Mouse (Mus musculus) CH12.LX (cell line): Measurements from ENCODE around the gene Trp53i13. TPM values are rescaled to one million over a fixed set of nuclear protein-coding genes. Genes with fewer than 3 reads are reported as not detected.

Experiments
- DNase-seq: peaks from one replicate; pipeline ENCODE4 v3.0.0-alpha.2; 2013; ENCODE audit errors: extremely low read depth
- H3K27ac ChIP-seq: 2 replicates; pipeline ENCODE4 v1.5.1; 2012; ENCODE audit warnings: low read depth, mild to moderate bottlenecking, control low read depth, moderate library complexity; ENCODE audit not compliant: insufficient read depth
- H3K27me3 ChIP-seq: replicated peaks from 2 replicates; pipeline ENCODE3; 2012; ENCODE audit warnings: inconsistent platforms
- H3K36me3 ChIP-seq, 2 experiments: replicated peaks in 1 of 2; 2 replicates each; pipeline versions ENCODE3 to v1.6.1; 2012; ENCODE audit warnings: inconsistent platforms in 1 of 2, low read length in 1 of 2, mild to moderate bottlenecking in 1 of 2, mixed read lengths in 1 of 2, moderate library complexity in 1 of 2; ENCODE audit not compliant: control insufficient read depth in 1 of 2, insufficient read depth in 1 of 2
- H3K4me1 ChIP-seq, 2 experiments: 2 replicates each; pipeline ENCODE4 v1.6.1; 2012; ENCODE audit warnings: inconsistent platforms in 1 of 2, moderate library complexity in 1 of 2; ENCODE audit not compliant: insufficient read depth in 2 of 2, control insufficient read depth in 1 of 2
- H3K4me2 ChIP-seq: 2 replicates; pipeline ENCODE4 v1.6.1; 2012; ENCODE audit warnings: low read depth, mild to moderate bottlenecking, control low read depth; ENCODE audit not compliant: poor library complexity, insufficient read depth, severe bottlenecking
- H3K4me3 ChIP-seq, 3 experiments: fragments of 150-350 bp in 1 of 3; sonication (generic) in 1 of 3; replicated peaks in 1 of 3; 2 replicates each; pipeline versions ENCODE3 to v1.5.1; 2011 to 2012; ENCODE audit warnings: low read depth in 2 of 3, low read length in 2 of 3, mild to moderate bottlenecking in 2 of 3, moderate library complexity in 2 of 3, control low read depth in 1 of 3, improper control_type of control experiment in 1 of 3, inconsistent platforms in 1 of 3, mixed read lengths in 1 of 3; ENCODE audit not compliant: poor library complexity in 1 of 3
- H3K79me2 ChIP-seq: replicated peaks from 2 replicates; pipeline ENCODE4 v1.6.1; 2012; ENCODE audit warnings: mild to moderate bottlenecking, moderate library complexity; ENCODE audit not compliant: control insufficient read depth, poor library complexity, insufficient read depth, severe bottlenecking; ENCODE audit errors: extremely low read depth
- H3K9ac ChIP-seq: 2 replicates; pipeline ENCODE4 v1.6.1; 2012; ENCODE audit warnings: low read depth, mild to moderate bottlenecking, control low read depth, moderate library complexity; ENCODE audit not compliant: insufficient read depth
- H3K9me3 ChIP-seq: replicated peaks from 2 replicates; pipeline ENCODE3; 2012; ENCODE audit warnings: low read length, inconsistent platforms, mixed read lengths
- BHLHE40 ChIP-seq: IDR thresholded peaks from 2 replicates; pipeline ENCODE4 v1.6.1; 2011; ENCODE audit warnings: mild to moderate bottlenecking, low read depth, low read length, improper control_type of control experiment
- CHD1 ChIP-seq: IDR thresholded peaks from 2 replicates; pipeline ENCODE4 v1.6.1; 2012; ENCODE audit warnings: low read depth, low read length, improper control_type of control experiment, inconsistent platforms
- CHD2 ChIP-seq: IDR thresholded peaks from 2 replicates; pipeline ENCODE4 v1.6.1; 2011; ENCODE audit warnings: low read length, improper control_type of control experiment
- CTCF ChIP-seq, 2 experiments: IDR thresholded peaks in 1 of 2; conservative IDR thresholded peaks in 1 of 2; 2 replicates each; pipeline ENCODE4 v1.5.1; 2011 to 2012; ENCODE audit warnings: low read depth in 2 of 2, low read length in 2 of 2, improper control_type of control experiment in 1 of 2, inconsistent platforms in 1 of 2, mild to moderate bottlenecking in 1 of 2, moderate library complexity in 1 of 2
- E2F4 ChIP-seq: IDR thresholded peaks from 2 replicates; pipeline ENCODE4 v1.6.1; 2011; ENCODE audit warnings: low read depth, low read length, improper control_type of control experiment; ENCODE audit not compliant: insufficient replicate concordance
- ELF1 ChIP-seq: IDR thresholded peaks from 2 replicates; pipeline ENCODE4 v1.6.1; 2014; ENCODE audit warnings: low read depth, mild to moderate bottlenecking, inconsistent platforms, low read length, improper control_type of control experiment
- EP300 ChIP-seq: IDR thresholded peaks from 2 replicates; pipeline ENCODE4 v1.6.1; 2011; ENCODE audit warnings: low read length, improper control_type of control experiment
- ETS1 ChIP-seq: conservative IDR thresholded peaks from 2 replicates; pipeline ENCODE4 v1.6.1; 2012; ENCODE audit warnings: low read depth, mild to moderate bottlenecking, inconsistent platforms, low read length, improper control_type of control experiment, moderate library complexity
- GABPA ChIP-seq: IDR thresholded peaks from 2 replicates; pipeline ENCODE4 v1.6.1; 2012; ENCODE audit warnings: low read depth, low read length, improper control_type of control experiment, inconsistent platforms; ENCODE audit not compliant: insufficient replicate concordance
- HCFC1 ChIP-seq: IDR thresholded peaks from 2 replicates; pipeline ENCODE4 v1.6.1; 2012; ENCODE audit warnings: low read depth, mild to moderate bottlenecking, inconsistent platforms, low read length, improper control_type of control experiment
- IRF4 ChIP-seq: IDR thresholded peaks from 2 replicates; pipeline ENCODE4 v1.6.1; 2014; ENCODE audit warnings: low read depth, mild to moderate bottlenecking, inconsistent platforms, low read length, improper control_type of control experiment
- JUN ChIP-seq: IDR thresholded peaks from 2 replicates; pipeline ENCODE4 v1.6.1; 2011; ENCODE audit warnings: low read depth, mild to moderate bottlenecking, low read length, improper control_type of control experiment, moderate library complexity; ENCODE audit not compliant: insufficient read depth
- JUND ChIP-seq: conservative IDR thresholded peaks from 2 replicates; pipeline ENCODE4 v1.6.1; 2011; ENCODE audit warnings: low read depth, low read length, improper control_type of control experiment
- KAT2A ChIP-seq: IDR thresholded peaks from 2 replicates; pipeline ENCODE4 v1.6.1; 2012; ENCODE audit warnings: low read length, improper control_type of control experiment, inconsistent platforms; ENCODE audit not compliant: insufficient replicate concordance
- MAFK ChIP-seq: IDR thresholded peaks from 2 replicates; pipeline ENCODE4 v1.6.1; 2011; ENCODE audit warnings: low read length, improper control_type of control experiment; ENCODE audit not compliant: insufficient replicate concordance
- MAX ChIP-seq: IDR thresholded peaks from 2 replicates; pipeline ENCODE4 v1.6.1; 2011; ENCODE audit warnings: low read length, improper control_type of control experiment
- MAZ ChIP-seq: IDR thresholded peaks from 2 replicates; pipeline ENCODE4 v1.6.1; 2012; ENCODE audit warnings: low read depth, mild to moderate bottlenecking, inconsistent platforms, low read length, improper control_type of control experiment, moderate library complexity
- MEF2A ChIP-seq: IDR thresholded peaks from 2 replicates; pipeline ENCODE4 v1.6.1; 2014; ENCODE audit warnings: low read depth, mild to moderate bottlenecking, inconsistent platforms, low read length, improper control_type of control experiment, borderline replicate concordance
- MXI1 ChIP-seq: IDR thresholded peaks from 2 replicates; pipeline ENCODE4 v1.6.1; 2011; ENCODE audit warnings: mild to moderate bottlenecking, low read depth, low read length, improper control_type of control experiment
- MYC ChIP-seq: IDR thresholded peaks from 2 replicates; pipeline ENCODE4 v1.6.1; 2011; ENCODE audit warnings: low read depth, mild to moderate bottlenecking, improper control_type of control experiment, low read length
- NELFE ChIP-seq: IDR thresholded peaks from 2 replicates; pipeline ENCODE4 v1.6.1; 2011; ENCODE audit warnings: low read depth, low read length, improper control_type of control experiment
- NRF1 ChIP-seq: IDR thresholded peaks from 2 replicates; pipeline ENCODE4 v1.6.1; 2014; ENCODE audit warnings: low read depth, mild to moderate bottlenecking, inconsistent platforms, low read length, improper control_type of control experiment, moderate library complexity
- PAX5 ChIP-seq: IDR thresholded peaks from 2 replicates; pipeline ENCODE4 v1.6.1; 2012; ENCODE audit warnings: low read length, inconsistent platforms, mixed read lengths
- POLR2A ChIP-seq: IDR thresholded peaks from 2 replicates; pipeline ENCODE4 v1.6.1; 2011; ENCODE audit warnings: low read depth, mild to moderate bottlenecking, improper control_type of control experiment, low read length
- POLR2AphosphoS2 ChIP-seq: IDR thresholded peaks from 2 replicates; pipeline ENCODE4 v1.6.1; 2011; ENCODE audit warnings: low read depth, low read length, improper control_type of control experiment
- RAD21 ChIP-seq: IDR thresholded peaks from 2 replicates; pipeline ENCODE4 v1.6.1; 2011; ENCODE audit warnings: low read depth, mild to moderate bottlenecking, low read length, improper control_type of control experiment, moderate library complexity
- RCOR1 ChIP-seq: conservative IDR thresholded peaks from 2 replicates; pipeline ENCODE4 v1.6.1; 2012; ENCODE audit warnings: low read depth, mild to moderate bottlenecking, inconsistent platforms, low read length, improper control_type of control experiment
- SIN3A ChIP-seq: IDR thresholded peaks from 2 replicates; pipeline ENCODE4 v1.6.1; 2012; ENCODE audit warnings: low read length, improper control_type of control experiment, inconsistent platforms
- SMC3 ChIP-seq: IDR thresholded peaks from 2 replicates; pipeline ENCODE4 v1.6.1; 2011; ENCODE audit warnings: low read depth, low read length, improper control_type of control experiment
- TBP ChIP-seq: conservative IDR thresholded peaks from 2 replicates; pipeline ENCODE4 v1.6.1; 2011; ENCODE audit warnings: low read depth, low read length, improper control_type of control experiment
- TCF12 ChIP-seq: IDR thresholded peaks from 2 replicates; pipeline ENCODE4 v1.6.1; 2014; ENCODE audit warnings: low read depth, mild to moderate bottlenecking, inconsistent platforms, low read length, improper control_type of control experiment
- UBTF ChIP-seq: IDR thresholded peaks from 2 replicates; pipeline ENCODE4 v1.6.1; 2012; ENCODE audit warnings: low read depth, mild to moderate bottlenecking, inconsistent platforms, low read length, improper control_type of control experiment, moderate library complexity
- USF1 ChIP-seq: IDR thresholded peaks from 2 replicates; pipeline ENCODE4 v1.6.1; 2014; ENCODE audit warnings: low read depth, mild to moderate bottlenecking, inconsistent platforms, low read length, improper control_type of control experiment
- USF2 ChIP-seq: conservative IDR thresholded peaks from 2 replicates; pipeline ENCODE4 v1.6.1; 2011; ENCODE audit warnings: low read depth, low read length, improper control_type of control experiment
- ZC3H11A ChIP-seq: IDR thresholded peaks from 2 replicates; pipeline ENCODE4 v1.6.1; 2012; ENCODE audit warnings: low read depth, mild to moderate bottlenecking, inconsistent platforms, low read length, improper control_type of control experiment
- ZKSCAN1 ChIP-seq: IDR thresholded peaks from 2 replicates; pipeline ENCODE4 v1.6.1; 2012; ENCODE audit warnings: low read depth, inconsistent platforms, low read length, improper control_type of control experiment, borderline replicate concordance
- ZMIZ1 ChIP-seq: IDR thresholded peaks from 2 replicates; pipeline ENCODE4 v1.6.1; 2012; ENCODE audit warnings: low read depth, mild to moderate bottlenecking, inconsistent platforms, low read length, improper control_type of control experiment
- ZNF384 ChIP-seq: IDR thresholded peaks from 2 replicates; pipeline ENCODE4 v1.6.1; 2012; ENCODE audit warnings: low read depth, low read length, improper control_type of control experiment, inconsistent platforms
- dilution Hi-C: fragments of 300-500 bp; cut with MboI; formaldehyde crosslinking; loops from 2 replicates; pipeline ENCODE4 v1.14.3; 2020; ENCODE audit warnings: low sequenced_read_pairs; ENCODE audit not compliant: extremely low pct_unique_long_range_greater_than_20kb, extremely low pct_ligation_motif_present
- in situ Hi-C: fragments of 300-500 bp; cut with MboI; formaldehyde crosslinking; loops from 3 replicates; pipeline ENCODE4 v1.14.3; 2019; ENCODE audit warnings: low sequenced_read_pairs, low pct_ligation_motif_present, low pct_unique_long_range_greater_than_20kb, mixed read lengths
- polyA plus RNA-seq: library from polyadenylated mRNA; unstranded; fragments of >175 nt; gene quantifications from 2 replicates; pipeline ENCODE4 v1.2.1, GENCODE M21; 2012; ENCODE audit warnings: low read depth; ENCODE audit not compliant: insufficient read length
- total RNA-seq, 2 experiments: library from RNA; depleted of rRNA; stranded (reverse); fragments of 300-350 nt in 1 of 2; fragments of >200 nt in 1 of 2; gene quantifications; 2 replicates each; pipeline ENCODE4 v1.2.3; 2012 to 2014

The Trp53i13 gene
- total and polyA plus RNA-seq, 3 experiments: 6.7 to 12.8 (median 12.6) TPM

GRCm38 (mm10) chr11:77467784-77468183 lies 48.0 kb downstream of the Trp53i13 start:
- DNase-seq: peak; percentile 77
- H3K9ac ChIP-seq: peak overlapping the region; percentile 5; the same call in 1 of the 2 replicates
- H3K27me3 ChIP-seq: peaks cover 42% of the 10 kb centered on the region
- H3K4me1 ChIP-seq: peaks cover 9 to 18% of the 10 kb centered on the region in 2 experiments
- no peak overlapping the region for H3K27ac ChIP-seq
- in situ Hi-C loops (loop anchor here (25.0 kb wide), 1 partner anchor 480 kb away; the partner anchor contains the start of gene Slc6a4), dilution Hi-C loops (no loop called here)
- peaks cover 0 to 3% of the 10 kb centered on the region in 2 experiments for H3K36me3 ChIP-seq
- peak overlapping the region; percentile 14 to 46 (median 24) for H3K4me3 ChIP-seq
- H3K9me3 ChIP-seq: no peaks in the 10 kb centered on the region
- TF ChIP-seq SIN3A: peak; percentile 40; the same call in 1 of the 2 replicates
- TF ChIP-seq POLR2AphosphoS2: no peak
- no peak; the same call in 1 of the 2 replicates for TF ChIP-seq BHLHE40
- TF ChIP-seq IRF4: peak; percentile 49
- TF ChIP-seq POLR2A: no peak
- peak; percentile 36; the same call in 1 of the 2 replicates for TF ChIP-seq NRF1
- no peak for TF ChIP-seq ETS1
- TF ChIP-seq MAFK: peak; percentile 65; the same call in 1 of the 2 replicates
- TF ChIP-seq GABPA: no peak
- TF ChIP-seq EP300: no peak
- TF ChIP-seq ZNF384: no peak
- TF ChIP-seq MAZ: peak; percentile 75
- peak; percentile 67 to 94; a peak in 2 of 4 replicates for TF ChIP-seq CTCF (conservative IDR thresholded peaks at IDR 0.05 in 1 of 2, IDR thresholded peaks at IDR 0.05 in 1 of 2; ENCODE audit: low read depth in 2 of 2, low read length in 2 of 2)
- TF ChIP-seq ZMIZ1: no peak
- no peak for TF ChIP-seq PAX5
- peak; percentile 25; the same call in 1 of the 2 replicates for TF ChIP-seq MEF2A
- TF ChIP-seq JUND: no peak
- TF ChIP-seq ZKSCAN1: no peak
- no peak; the same call in 1 of the 2 replicates for TF ChIP-seq HCFC1
- TF ChIP-seq UBTF: no peak; the same call in 1 of the 2 replicates
- peak; percentile 37; the same call in 1 of the 2 replicates for TF ChIP-seq ELF1
- TF ChIP-seq USF2: no peak
- TF ChIP-seq E2F4: no peak
- TF ChIP-seq USF1: no peak
- TF ChIP-seq NELFE: peak; percentile 56; the same call in 1 of the 2 replicates
- TF ChIP-seq JUN: no peak
- TF ChIP-seq SMC3: peak; percentile 87
- peak; percentile 61 for TF ChIP-seq RAD21
- no peak for TF ChIP-seq CHD2
- 0 out of 2 replicates have a peak, but pooled peaks have one; percentile 5 for TF ChIP-seq ZC3H11A
- peak; percentile 39; the same call in 1 of the 2 replicates for TF ChIP-seq MAX
- TF ChIP-seq TBP: no peak
- no peak for TF ChIP-seq KAT2A
- TF ChIP-seq MXI1: 0 out of 2 replicates have a peak, but pooled peaks have one; percentile 19
- 0 out of 2 replicates have a peak, but pooled peaks have one; percentile 44 for TF ChIP-seq MYC
- no peak for TF ChIP-seq CHD1
- TF ChIP-seq RCOR1: no peak; the same call in 1 of the 2 replicates
- TF ChIP-seq TCF12: peak; percentile 61; the same call in 1 of the 2 replicates
- no peaks in the 10 kb centered on the region for H3K79me2 ChIP-seq
- peak overlapping the region; percentile 59 for H3K4me2 ChIP-seq
